Comparison of ENCODE assay signal across 9 mouse cellular contexts in the genomic region with DNA sequence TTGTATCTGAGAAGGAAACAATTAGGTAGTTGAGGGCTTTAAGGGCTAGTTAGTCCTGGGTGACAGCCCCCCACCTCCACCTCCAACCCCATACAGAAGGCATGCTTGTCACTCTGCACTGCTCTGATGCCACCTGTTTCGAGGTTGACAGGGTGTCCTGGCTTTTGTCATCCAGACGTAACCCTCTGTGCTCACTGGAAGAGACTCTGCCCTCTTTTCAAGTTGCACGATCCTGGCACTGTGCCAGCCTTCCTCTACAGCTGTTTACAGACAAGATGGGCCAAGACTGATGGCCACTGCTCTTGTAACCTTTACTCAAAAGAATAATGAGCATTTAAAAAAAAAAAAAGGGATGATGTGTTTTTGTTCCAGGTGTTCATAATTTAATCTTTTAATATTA. TPM values are rescaled to one million over a fixed set of nuclear protein-coding genes. Genes with fewer than 3 reads are reported as not detected.
A peak's percentile ranks its signal among the peaks of the same experiment; 100 is the strongest.
DNase-seq lines count a peak whose midpoint lies in the region; ATAC-seq lines count a peak whose summit lies in the region.
"Had no signal": no experiment of that assay in that cellular context is flagged by ENCODE, and none has a peak within 500 bp of the region (broad histone marks: within the 10 kb centered on the region; RNA-seq: fewer than 3 reads in every experiment).

No protein-coding gene starts in this region.

- no peak for ATAC-seq in hindbrain, embryonic 14.5 days (ENCODE audit: low FRiP score)
- no peak for ATAC-seq in hindbrain, embryonic 11.5 days (ENCODE audit: low FRiP score)
- ATAC-seq in liver, embryonic 15.5 days (ENCODE audit: insufficient read depth): peak; percentile 21; the same call in 1 of the 2 replicates
- no peak for ATAC-seq in neural tube, embryonic 15.5 days (ENCODE audit: low FRiP score)
- ATAC-seq in midbrain, embryonic 16.5 days: no peak

- no peak overlapping the region for H3K4me3 ChIP-seq in hindbrain, embryonic 14.5 days (replicated peaks; ENCODE audit: low read length)
- no peak overlapping the region for H3K4me3 ChIP-seq in hindbrain, embryonic 11.5 days (ENCODE audit: low read depth, low read length)
- no peak overlapping the region for H3K4me3 ChIP-seq in liver, embryonic 15.5 days (replicated peaks)
- H3K4me3 ChIP-seq in neural tube, embryonic 15.5 days (replicated peaks): no peak overlapping the region
- H3K4me3 ChIP-seq in midbrain, embryonic 16.5 days (ENCODE audit: low read depth, low read length): no peak overlapping the region
- H3K4me3 ChIP-seq: midbrain, embryonic 12.5 days had no signal

- 0 out of 2 replicates have a peak, but pooled peaks cover 6% of the 10 kb centered on the region for H3K4me1 ChIP-seq in hindbrain, embryonic 14.5 days (replicated peaks; ENCODE audit: control insufficient read depth, insufficient read depth, low read length)
- H3K4me1 ChIP-seq in hindbrain, embryonic 11.5 days (replicated peaks; ENCODE audit: control insufficient read depth, insufficient read depth, low read length): 0 out of 2 replicates have a peak, but pooled peaks cover 2% of the 10 kb centered on the region
- peaks cover 26% of the 10 kb centered on the region for H3K4me1 ChIP-seq in liver, embryonic 15.5 days (replicated peaks)
- H3K4me1 ChIP-seq in neural tube, embryonic 15.5 days: peaks cover 12% of the 10 kb centered on the region
- H3K4me1 ChIP-seq in midbrain, embryonic 16.5 days (ENCODE audit: control insufficient read depth, insufficient read depth, low read length): peaks cover 9% of the 10 kb centered on the region; the same call in 1 of the 2 replicates

- peaks cover 5% of the 10 kb centered on the region; the same call in 1 of the 2 replicates for H3K27me3 ChIP-seq in hindbrain, embryonic 14.5 days (ENCODE audit: control insufficient read depth, insufficient read depth, low read length)
- peaks cover 10% of the 10 kb centered on the region for H3K27me3 ChIP-seq in hindbrain, embryonic 11.5 days (ENCODE audit: control insufficient read depth, insufficient read depth, low read length)
- peaks cover 22% of the 10 kb centered on the region for H3K27me3 ChIP-seq in liver, embryonic 15.5 days
- peaks cover 16% of the 10 kb centered on the region; the same call in 1 of the 2 replicates for H3K27me3 ChIP-seq in neural tube, embryonic 15.5 days (replicated peaks)
- H3K27me3 ChIP-seq in midbrain, embryonic 16.5 days (ENCODE audit: control insufficient read depth, insufficient read depth, low read depth, low read length): peaks cover 3% of the 10 kb centered on the region

- peak; percentile 52 for DNase-seq in hindbrain, embryonic 14.5 days (ENCODE audit: low spot score)
- DNase-seq in hindbrain, embryonic 11.5 days (ENCODE audit: low spot score): no peak
- peak; percentile 33 for DNase-seq in T-cell, adult 2 months (ENCODE audit: low spot score)
- DNase-seq in heart, adult 8-10 months (ENCODE audit: low spot score): peak; percentile 13
- DNase-seq in right cerebral cortex, postnatal 36 days (ENCODE audit: low spot score in 2 of 2): no peak

- no peaks in the 10 kb centered on the region for H3K9me3 ChIP-seq in hindbrain, embryonic 14.5 days (ENCODE audit: control insufficient read depth, low read length)
- no peaks in the 10 kb centered on the region for H3K9me3 ChIP-seq in hindbrain, embryonic 11.5 days (ENCODE audit: control insufficient read depth, low read length)
- H3K9me3 ChIP-seq in liver, embryonic 15.5 days (replicated peaks): no peaks in the 10 kb centered on the region
- no peaks in the 10 kb centered on the region for H3K9me3 ChIP-seq in neural tube, embryonic 15.5 days (replicated peaks)
- no peaks in the 10 kb centered on the region for H3K9me3 ChIP-seq in midbrain, embryonic 16.5 days (replicated peaks; ENCODE audit: control insufficient read depth, low read length, poor library complexity, severe bottlenecking)
- H3K9me3 ChIP-seq: midbrain, embryonic 12.5 days had no signal

- H3K36me3 ChIP-seq in hindbrain, embryonic 14.5 days (replicated peaks; ENCODE audit: control insufficient read depth, insufficient read depth): peaks cover 50% of the 10 kb centered on the region
- 0 out of 2 replicates have a peak, but pooled peaks cover 6% of the 10 kb centered on the region for H3K36me3 ChIP-seq in hindbrain, embryonic 11.5 days (ENCODE audit: control insufficient read depth, insufficient read depth, low read length)
- peaks cover 58% of the 10 kb centered on the region for H3K36me3 ChIP-seq in liver, embryonic 15.5 days (replicated peaks)
- H3K36me3 ChIP-seq in neural tube, embryonic 15.5 days: peaks cover 45% of the 10 kb centered on the region
- H3K36me3 ChIP-seq in midbrain, embryonic 16.5 days (ENCODE audit: control insufficient read depth, insufficient read depth, low read length): peaks cover 20% of the 10 kb centered on the region

- WGBS in hindbrain, embryonic 14.5 days: 45% methylated on average over 3 of the region's 3 CpGs
- WGBS in hindbrain, embryonic 11.5 days: 71% methylated on average over 3 of the region's 3 CpGs
- WGBS in liver, embryonic 15.5 days (ENCODE audit: insufficient replicate concordance): 58% methylated on average over 3 of the region's 3 CpGs
- WGBS in neural tube, embryonic 15.5 days: 36% methylated on average over 3 of the region's 3 CpGs
- WGBS in midbrain, embryonic 16.5 days: 40% methylated on average over 3 of the region's 3 CpGs

- no peak overlapping the region for H3K9ac ChIP-seq in hindbrain, embryonic 14.5 days
- H3K9ac ChIP-seq in hindbrain, embryonic 11.5 days (ENCODE audit: low read depth, low read length): no peak overlapping the region
- H3K9ac ChIP-seq in liver, embryonic 15.5 days: no peak overlapping the region
- H3K9ac ChIP-seq in neural tube, embryonic 15.5 days (replicated peaks): no peak overlapping the region
- no peak overlapping the region for H3K9ac ChIP-seq in midbrain, embryonic 16.5 days (ENCODE audit: low read depth, low read length)
- H3K9ac ChIP-seq: midbrain, embryonic 12.5 days had no signal

- H3K4me2 ChIP-seq in hindbrain, embryonic 14.5 days (replicated peaks): no peak overlapping the region
- no peak overlapping the region for H3K4me2 ChIP-seq in hindbrain, embryonic 11.5 days (replicated peaks; ENCODE audit: low read depth, low read length)
- H3K4me2 ChIP-seq in liver, embryonic 15.5 days: no peak overlapping the region
- H3K4me2 ChIP-seq in neural tube, embryonic 15.5 days: no peak overlapping the region
- no peak overlapping the region for H3K4me2 ChIP-seq in midbrain, embryonic 16.5 days (ENCODE audit: low read length)
- H3K4me2 ChIP-seq: midbrain, embryonic 12.5 days had no signal

- no peak overlapping the region for H3K27ac ChIP-seq in hindbrain, embryonic 14.5 days
- H3K27ac ChIP-seq in hindbrain, embryonic 11.5 days (ENCODE audit: low read depth, low read length): no peak overlapping the region
- no peak overlapping the region for H3K27ac ChIP-seq in liver, embryonic 15.5 days (replicated peaks)
- no peak overlapping the region for H3K27ac ChIP-seq in neural tube, embryonic 15.5 days (replicated peaks)
- no peak overlapping the region for H3K27ac ChIP-seq in midbrain, embryonic 16.5 days (ENCODE audit: low read length)
- H3K27ac ChIP-seq: midbrain, embryonic 12.5 days had no signal

RNA-seq across cellular contexts. Expression of gene Aifm3, which starts 2.9 kb away (rescaled TPM):
- polyA plus RNA-seq in hindbrain, embryonic 14.5 days (2014; fragmentation: Nextera tagmentation; extraction: Ambion mirVana): 5.9 and 6.4 TPM in 2 replicates
- polyA plus RNA-seq in hindbrain, embryonic 11.5 days (2014; fragmentation: Nextera tagmentation; extraction: Ambion mirVana): 2.5 and 2.6 TPM in 2 replicates
- under 1 TPM in 1 of 4 experiments, not detected in 3; 0.35 TPM for total RNA-seq in heart, adult 8-10 months (2022)
- 2.3 and 3.4 TPM in 2 replicates for polyA plus RNA-seq in liver, embryonic 15.5 days (2015; fragmentation: Nextera tagmentation; extraction: Ambion mirVana)
- 3.4 and 4.8 TPM in 2 replicates for polyA plus RNA-seq in neural tube, embryonic 15.5 days (2015; fragmentation: Nextera tagmentation; extraction: Ambion mirVana)
- polyA plus RNA-seq in midbrain, embryonic 16.5 days (2015; fragmentation: Nextera tagmentation; extraction: Ambion mirVana): 13.6 and 22.2 TPM in 2 replicates

RNA-seq across cellular contexts. Expression of gene Lztr1, which starts 22.0 kb away (rescaled TPM):
- polyA plus RNA-seq in hindbrain, embryonic 14.5 days (2014; fragmentation: Nextera tagmentation; extraction: Ambion mirVana): 112 and 117 TPM in 2 replicates
- 85.3 and 85.8 TPM in 2 replicates for polyA plus RNA-seq in hindbrain, embryonic 11.5 days (2014; fragmentation: Nextera tagmentation; extraction: Ambion mirVana)
- 10 to 100 TPM; 26.0 to 37.0 (median 29.7) TPM for total RNA-seq in heart, adult 8-10 months (2022)
- 20.7 and 21.0 TPM in 2 replicates for polyA plus RNA-seq in liver, embryonic 15.5 days (2015; fragmentation: Nextera tagmentation; extraction: Ambion mirVana)
- polyA plus RNA-seq in neural tube, embryonic 15.5 days (2015; fragmentation: Nextera tagmentation; extraction: Ambion mirVana): 118 and 129 TPM in 2 replicates
- polyA plus RNA-seq in midbrain, embryonic 16.5 days (2015; fragmentation: Nextera tagmentation; extraction: Ambion mirVana): 145 and 151 TPM in 2 replicates

RNA-seq across cellular contexts. Expression of gene Crkl, which starts 34.7 kb away (rescaled TPM):
- 65.0 and 78.5 TPM in 2 replicates for polyA plus RNA-seq in hindbrain, embryonic 14.5 days (2014; fragmentation: Nextera tagmentation; extraction: Ambion mirVana)
- polyA plus RNA-seq in hindbrain, embryonic 11.5 days (2014; fragmentation: Nextera tagmentation; extraction: Ambion mirVana): 79.1 and 87.5 TPM in 2 replicates
- total RNA-seq in heart, adult 8-10 months (2022): 10 to 100 TPM; 22.8 to 29.8 (median 28.1) TPM
- polyA plus RNA-seq in liver, embryonic 15.5 days (2015; fragmentation: Nextera tagmentation; extraction: Ambion mirVana): 28.2 and 29.3 TPM in 2 replicates
- polyA plus RNA-seq in neural tube, embryonic 15.5 days (2015; fragmentation: Nextera tagmentation; extraction: Ambion mirVana): 76.3 and 77.4 TPM in 2 replicates
- 72.4 and 88.8 TPM in 2 replicates for polyA plus RNA-seq in midbrain, embryonic 16.5 days (2015; fragmentation: Nextera tagmentation; extraction: Ambion mirVana)

RNA-seq across cellular contexts. Expression of gene Thap7, which starts 44.4 kb away (rescaled TPM):
- polyA plus RNA-seq in hindbrain, embryonic 14.5 days (2014; fragmentation: Nextera tagmentation; extraction: Ambion mirVana): 52.0 and 58.9 TPM in 2 replicates
- 47.6 and 49.3 TPM in 2 replicates for polyA plus RNA-seq in hindbrain, embryonic 11.5 days (2014; fragmentation: Nextera tagmentation; extraction: Ambion mirVana)
- total RNA-seq in heart, adult 8-10 months (2022): 10 to 100 TPM; 16.6 to 18.5 (median 17.6) TPM
- polyA plus RNA-seq in liver, embryonic 15.5 days (2015; fragmentation: Nextera tagmentation; extraction: Ambion mirVana): 21.4 and 23.7 TPM in 2 replicates
- polyA plus RNA-seq in neural tube, embryonic 15.5 days (2015; fragmentation: Nextera tagmentation; extraction: Ambion mirVana): 58.1 and 60.8 TPM in 2 replicates
- polyA plus RNA-seq in midbrain, embryonic 16.5 days (2015; fragmentation: Nextera tagmentation; extraction: Ambion mirVana): 60.7 and 62.7 TPM in 2 replicates

Comparison
In these comparisons a context has a peak if more than half of its experiments do, and no peak if none do; other contexts are left out.
1. DNase-seq: peak in hindbrain, embryonic 14.5 days (single experiment), T-cell, adult 2 months (single experiment) and heart, adult 8-10 months (single experiment); none in hindbrain, embryonic 11.5 days (single experiment) and right cerebral cortex, postnatal 36 days (0 of 2).